Mouse (Mus musculus) adrenal gland, postnatal 4 days (tissue): Measurements from ENCODE around the gene Fam102b. TPM values are rescaled to one million over a fixed set of nuclear protein-coding genes. Genes with fewer than 3 reads are reported as not detected.

Experiments used
- DNase-seq, 2 experiments: peaks; one replicate each; pipeline ENCODE4 v3.0.0; 2021 to 2022; ENCODE audit warnings: low spot score in 2 of 2, mixed read lengths in 2 of 2
- total RNA-seq, 2 experiments: library from RNA; stranded (reverse); gene quantifications; 2 replicates each; pipeline ENCODE4 v1.2.3; 2021

The Fam102b gene
- total RNA-seq, 2 experiments from 2014 or later: 20.7 to 22.7 TPM

DNA sequence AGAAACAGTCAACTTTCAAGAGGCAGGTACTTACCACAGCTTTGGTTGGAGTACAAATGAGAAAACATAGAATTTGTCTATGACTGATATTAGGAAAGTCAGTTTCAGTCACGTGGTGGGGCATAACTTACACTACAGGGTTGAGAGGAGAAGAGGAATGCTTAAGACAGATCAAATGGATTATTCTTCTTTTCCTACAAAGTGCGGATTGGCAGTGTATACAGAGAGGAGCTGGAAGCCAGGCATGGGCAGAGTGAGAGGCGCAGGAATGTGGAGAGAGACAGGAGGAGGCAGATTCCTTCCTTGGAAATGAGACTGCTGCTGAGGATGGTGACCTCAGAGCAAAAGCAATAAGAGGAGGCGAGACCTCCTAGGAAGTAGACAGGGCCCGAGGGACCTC is 9.1 kb downstream of the Fam102b start:
- DNase-seq: no peak

DNA sequence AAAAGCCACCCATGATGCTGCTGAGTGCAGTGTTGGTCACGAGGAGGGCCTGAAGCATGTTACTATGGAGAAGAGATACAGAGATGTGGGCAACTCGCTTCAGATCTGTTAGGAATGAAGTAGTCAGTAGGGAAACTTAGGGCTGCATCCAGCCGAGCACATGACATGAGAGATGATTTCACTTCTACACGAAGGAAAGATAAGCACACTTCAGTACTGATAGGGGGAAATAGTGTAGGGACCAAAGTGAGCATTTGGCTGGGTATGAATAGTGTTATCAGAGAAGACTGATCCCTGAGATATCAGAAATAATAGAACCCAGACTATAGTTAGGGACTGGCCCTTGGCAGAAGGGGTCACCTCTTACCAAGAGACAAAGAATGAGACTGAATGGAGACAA is 14.8 kb downstream of the Fam102b start:
- DNase-seq: no peak

DNA sequence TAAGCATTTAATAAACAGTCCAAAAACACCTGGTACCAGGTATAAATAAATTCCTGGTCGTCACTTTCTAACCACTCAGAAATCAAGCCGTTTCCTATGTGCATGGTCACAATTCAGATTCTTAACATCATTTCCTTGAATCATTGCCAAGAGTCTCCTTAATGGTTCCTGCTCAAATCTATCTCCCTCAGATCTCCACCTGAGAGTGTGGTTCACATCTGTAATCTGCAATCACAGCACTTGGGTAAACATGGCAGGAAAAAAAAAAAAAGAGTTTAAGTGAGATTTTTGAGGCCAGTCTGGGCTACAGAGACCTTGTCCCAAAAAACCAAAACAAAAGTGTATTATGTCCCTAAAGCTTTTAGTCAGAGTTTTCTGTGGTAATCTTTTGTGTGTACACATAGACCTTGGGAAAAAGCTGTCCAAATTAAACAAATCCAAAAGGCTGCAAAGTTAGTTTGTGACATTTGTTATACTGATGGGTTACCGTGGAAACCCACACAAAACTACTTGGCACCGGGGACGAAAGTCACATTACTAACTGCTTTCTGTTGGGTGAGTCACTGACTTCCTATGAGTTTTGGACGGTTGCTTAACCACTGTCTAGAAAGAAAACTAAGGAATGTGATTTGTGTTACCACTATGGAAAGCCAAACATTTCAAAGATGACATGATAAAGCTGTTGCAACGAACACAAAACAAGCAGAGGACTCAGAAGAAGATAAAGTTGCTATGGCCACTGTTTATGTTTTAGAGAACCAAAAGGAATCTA is 16.7 kb downstream of the Fam102b start:
- DNase-seq: no peak

DNA sequence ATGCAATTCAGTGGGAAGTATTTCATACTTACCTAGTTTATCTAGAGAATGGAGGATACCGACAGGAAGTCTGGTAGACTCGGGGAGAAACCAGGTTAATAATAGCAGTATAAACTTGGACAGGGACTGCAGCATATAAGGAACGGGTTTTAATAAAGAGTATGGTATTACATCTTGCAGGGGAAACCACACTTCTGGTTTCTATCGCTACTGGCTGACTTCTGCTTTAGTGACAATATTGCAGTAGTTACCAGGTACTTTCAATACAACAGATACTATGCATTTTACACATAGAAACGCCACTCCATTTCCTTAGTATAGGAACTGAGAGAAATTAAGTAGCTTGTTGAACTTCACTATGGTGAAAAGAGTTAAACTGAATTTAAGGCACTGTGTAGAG is 19.2 kb downstream of the Fam102b start:
- DNase-seq: no peak

DNA sequence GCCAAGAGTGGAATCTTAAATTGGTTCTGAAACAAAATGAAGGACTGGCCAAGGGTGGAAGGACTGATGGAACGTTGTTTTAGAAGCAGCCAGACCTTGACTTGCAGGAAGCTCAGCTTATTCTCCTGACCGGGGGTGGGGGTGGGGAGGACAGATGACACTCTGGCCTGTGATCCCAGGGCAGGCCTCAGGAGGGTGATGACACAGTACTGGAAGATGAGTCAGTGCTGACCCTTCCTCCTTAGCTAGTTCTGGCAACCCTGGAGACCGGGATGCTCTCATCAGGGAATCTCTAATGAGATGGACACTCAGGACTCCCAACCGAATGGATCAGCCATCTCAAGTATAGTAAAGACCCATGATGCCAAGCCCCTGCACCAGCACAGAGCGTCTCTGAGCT is 21.6 kb downstream of the Fam102b start:
- no peak for DNase-seq

DNA sequence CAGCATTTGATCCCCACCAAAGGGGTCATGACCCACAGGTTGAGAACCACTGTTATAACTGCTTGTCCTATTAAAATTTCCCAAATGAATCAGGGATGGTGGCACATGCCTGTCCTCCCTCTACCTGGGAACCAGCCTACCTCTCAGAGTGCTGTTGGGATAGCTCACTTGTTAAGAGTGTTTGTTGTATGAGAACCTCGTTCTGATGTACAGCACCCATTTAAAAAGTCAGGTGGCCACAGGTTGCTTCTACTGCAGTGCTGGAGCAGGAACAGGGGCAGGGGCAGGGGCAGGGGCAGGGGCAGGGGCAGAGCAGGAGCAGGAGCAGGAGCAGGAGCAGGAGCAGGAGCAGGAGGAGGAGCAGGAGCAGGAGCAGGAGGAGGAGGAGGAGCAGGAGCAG is 28.2 kb downstream of the Fam102b start:
- DNase-seq: no peak

DNA sequence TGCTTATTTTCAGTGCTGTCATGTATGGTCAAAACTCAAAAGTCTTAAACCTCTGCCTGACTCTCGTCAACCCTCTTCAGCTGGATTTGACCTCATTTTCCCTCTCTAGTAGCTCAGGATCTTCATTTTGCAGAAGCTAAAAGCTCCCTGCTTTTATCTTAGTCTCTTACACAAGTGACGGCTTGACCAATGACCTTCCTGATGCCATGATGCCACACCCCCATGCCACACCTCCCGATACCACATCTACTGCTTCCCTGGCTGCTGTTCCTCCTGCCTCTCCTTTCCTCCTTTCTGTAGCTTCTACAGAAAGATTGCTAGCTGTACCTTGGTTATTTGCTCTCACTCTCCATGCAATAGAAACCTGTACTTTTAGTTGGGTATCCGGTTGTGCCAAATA is 29.6 kb downstream of the Fam102b start:
- DNase-seq: no peak

DNA sequence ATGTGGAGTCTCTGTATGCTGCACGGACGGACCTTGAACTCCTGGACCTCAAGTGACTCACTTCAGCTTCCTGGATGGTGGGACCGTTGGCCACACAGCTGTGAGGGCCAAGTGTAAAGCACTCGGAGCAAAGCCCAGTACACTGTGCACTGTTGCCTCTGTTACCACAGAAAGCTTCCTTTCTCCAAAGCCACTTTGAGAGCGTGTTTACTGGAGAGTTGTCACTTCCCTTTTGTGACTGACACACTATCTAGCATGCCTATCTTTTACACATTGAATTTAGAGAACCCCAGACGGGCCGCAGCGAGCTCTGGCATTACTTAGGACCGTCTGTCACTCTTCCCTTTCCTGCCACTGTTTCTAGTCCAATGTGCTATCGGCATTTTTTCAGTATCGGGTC is 30.1 kb downstream of the Fam102b start:
- no peak for DNase-seq

DNA sequence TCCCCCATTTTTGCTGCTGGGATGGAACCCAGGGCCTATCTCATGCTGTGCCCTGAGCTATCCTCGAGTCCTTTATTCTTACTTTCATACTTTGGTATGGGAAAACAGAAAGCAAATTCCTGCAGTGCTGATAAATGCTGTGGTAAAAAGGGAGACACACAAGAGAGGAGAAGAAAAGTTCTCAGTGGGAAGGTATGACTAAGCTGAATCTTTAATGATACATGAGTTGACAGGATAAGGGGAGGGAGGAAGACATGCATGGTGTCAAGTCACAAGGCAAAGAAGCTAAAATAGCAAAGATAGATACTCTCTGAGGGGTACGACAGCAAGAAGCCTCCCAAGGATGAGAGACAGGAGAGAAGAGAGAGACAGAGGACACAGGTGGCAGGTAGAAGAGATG is 32.0 kb downstream of the Fam102b start:
- no peak for DNase-seq

DNA sequence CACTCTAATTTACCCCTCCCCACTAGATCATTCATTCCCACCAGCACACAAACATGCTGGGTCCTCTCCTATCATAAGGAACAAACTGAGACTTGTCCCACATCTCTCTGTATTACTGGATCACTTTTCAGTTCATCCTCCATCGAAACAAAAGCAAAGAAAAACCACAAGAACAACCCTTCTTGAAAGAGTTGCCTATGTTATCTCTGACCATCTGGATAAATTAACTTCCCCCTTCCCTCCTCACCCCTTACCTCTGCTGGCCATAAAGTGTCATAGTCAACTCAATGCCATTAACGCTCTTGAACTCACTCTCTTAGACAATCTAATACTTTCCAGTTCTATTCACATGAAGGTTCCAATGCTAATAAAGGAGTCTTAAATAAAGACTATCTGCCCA is 32.9 kb downstream of the Fam102b start:
- no peak for DNase-seq

DNA sequence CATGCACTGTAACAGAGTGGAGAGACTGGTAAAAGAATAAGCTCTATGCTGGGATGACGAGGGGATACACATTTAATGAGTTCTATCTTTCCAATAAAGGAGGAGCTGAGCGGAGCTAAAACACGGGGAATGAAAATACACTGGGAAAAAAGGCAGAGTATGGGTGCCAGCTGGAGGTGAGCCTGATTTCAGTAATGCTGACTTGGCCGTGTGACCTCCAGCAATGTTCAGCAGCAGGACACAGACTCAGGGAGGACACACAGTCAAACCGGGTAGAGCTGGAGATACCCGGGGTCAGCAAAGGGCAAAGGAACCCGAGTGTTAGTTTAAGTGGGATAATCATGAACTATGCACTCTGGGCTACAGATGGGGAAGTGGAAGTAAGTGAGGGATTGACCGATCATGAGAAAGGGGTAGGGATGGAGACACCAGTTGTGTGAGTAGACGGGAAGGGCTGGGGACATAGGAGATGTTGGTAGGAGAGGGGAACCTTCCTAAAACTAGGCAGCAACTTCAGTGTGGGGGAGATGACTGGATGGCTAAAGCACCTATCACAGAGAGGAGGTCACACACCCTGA is 37.3 kb downstream of the Fam102b start:
- no peak for DNase-seq

DNA sequence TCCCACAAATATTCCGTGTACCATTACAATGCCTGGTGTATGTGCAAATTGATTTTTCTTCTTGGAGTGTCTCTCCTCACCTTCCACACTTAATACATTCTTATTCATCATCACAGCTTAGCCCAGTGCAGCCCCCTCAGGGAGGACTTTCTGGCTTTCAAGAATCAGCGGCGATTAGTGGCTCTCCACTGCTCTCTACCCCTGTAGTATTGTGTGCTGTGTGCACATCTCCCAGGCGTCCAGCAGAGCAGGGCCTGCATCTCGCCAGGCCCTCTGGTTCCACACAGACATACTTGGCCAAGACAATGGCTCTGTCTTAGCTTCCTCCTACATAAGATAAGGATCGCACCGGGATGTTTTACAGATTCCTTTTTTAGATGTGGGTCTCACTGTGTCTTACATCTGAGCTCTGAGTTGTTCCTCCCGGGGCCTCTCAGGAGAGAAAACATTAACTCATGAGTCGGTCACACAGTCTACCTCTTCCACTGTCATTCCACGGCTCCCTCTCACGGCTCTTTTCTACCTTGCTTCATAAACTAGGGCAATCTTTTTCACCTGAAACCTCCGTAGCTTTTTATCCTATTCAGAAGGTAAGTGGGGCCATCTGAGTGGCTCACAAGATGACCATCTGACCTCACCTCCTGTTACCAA is 40.3 kb downstream of the Fam102b start:
- no peak for DNase-seq

DNA sequence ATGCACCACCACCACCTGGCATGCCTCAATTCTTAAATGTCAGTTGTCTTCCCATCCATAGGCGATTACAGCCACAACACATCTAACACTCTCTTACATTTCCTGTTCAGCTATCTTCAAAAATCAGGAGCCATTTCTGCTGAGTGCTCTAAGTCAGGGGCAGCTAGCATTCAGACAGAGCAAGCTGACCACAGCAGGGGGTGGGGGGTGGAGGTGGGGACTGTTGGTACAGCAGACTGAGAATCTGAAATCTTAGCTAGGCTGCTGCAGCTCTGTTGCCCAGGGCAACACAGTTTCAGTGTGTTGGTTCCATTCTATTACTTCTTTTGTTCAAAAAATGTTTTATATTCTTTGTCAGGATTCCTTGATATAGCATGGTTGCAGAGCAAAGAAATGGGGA is 40.9 kb downstream of the Fam102b start:
- no peak for DNase-seq

DNA sequence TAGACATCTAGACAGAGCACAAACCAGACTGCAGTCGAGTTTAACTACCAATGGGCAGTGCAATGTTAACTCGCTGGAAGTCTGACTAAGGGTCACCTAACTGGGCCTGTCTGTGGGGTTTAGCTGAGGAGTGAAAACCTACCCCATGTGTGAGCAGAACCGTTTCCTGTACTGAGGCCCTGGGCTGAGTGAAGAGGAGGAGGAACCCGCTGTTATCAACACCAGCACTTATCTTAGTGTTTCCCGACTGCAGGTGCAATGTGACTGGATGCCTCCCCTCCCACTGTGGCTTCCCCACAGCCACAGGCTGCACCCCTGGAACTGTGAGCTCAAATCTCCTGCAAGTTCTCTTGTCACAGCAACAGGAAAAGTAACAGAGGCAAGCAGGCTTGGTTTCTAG is 43.4 kb downstream of the Fam102b start:
- no peak for DNase-seq

DNA sequence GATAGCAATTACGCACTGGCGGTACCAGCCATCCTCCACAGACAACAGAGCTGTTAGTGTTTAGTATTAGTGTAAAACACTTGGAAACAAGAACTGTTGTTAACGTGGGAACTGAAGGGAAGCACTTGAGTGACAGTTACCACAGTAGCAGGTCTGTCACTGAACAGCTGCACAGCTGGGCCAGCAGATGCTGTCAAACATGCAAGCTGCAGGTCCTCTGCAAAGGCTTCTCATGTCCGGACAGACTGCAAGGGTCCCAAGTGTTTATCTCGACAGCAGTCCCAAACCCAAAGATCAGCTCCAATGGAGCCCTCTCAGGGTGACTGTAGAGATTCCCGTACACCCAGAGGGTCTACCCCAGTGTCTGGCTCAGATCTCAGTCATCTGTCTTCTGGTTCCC is 45.5 kb downstream of the Fam102b start:
- no peak for DNase-seq

DNA sequence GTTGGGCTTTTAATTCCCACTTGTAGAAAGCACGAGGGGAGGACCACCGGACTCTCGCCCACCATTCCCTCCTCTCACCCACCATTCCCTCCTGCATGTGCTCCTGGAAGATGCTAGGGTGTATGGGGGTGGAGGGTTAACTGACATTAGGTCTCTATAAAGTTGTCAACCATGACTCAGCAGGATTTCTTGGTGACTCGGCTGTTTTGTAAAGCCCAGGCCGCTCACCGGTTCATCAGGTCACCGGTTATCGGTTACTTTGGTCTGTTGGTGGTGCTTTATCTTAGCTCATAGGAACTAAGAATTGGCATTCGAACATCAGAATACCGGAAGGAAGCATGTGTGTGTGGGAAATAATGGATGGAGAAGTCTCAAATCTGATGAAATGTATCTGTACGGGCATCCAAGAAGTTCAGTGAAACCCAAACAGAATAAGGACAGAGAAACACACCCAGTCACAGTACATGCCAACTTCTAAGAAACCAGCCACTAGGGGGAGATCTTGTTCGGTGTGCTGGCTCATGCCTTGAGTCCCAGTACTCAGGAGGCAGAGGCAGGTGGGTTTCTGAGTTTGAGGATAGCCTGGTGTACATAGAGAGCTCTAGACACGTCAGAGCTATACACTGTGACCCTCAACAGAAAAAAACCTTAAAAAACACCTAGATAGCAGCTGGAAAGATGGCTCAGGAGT is 49.9 kb downstream of the Fam102b start:
- no peak for DNase-seq

DNA sequence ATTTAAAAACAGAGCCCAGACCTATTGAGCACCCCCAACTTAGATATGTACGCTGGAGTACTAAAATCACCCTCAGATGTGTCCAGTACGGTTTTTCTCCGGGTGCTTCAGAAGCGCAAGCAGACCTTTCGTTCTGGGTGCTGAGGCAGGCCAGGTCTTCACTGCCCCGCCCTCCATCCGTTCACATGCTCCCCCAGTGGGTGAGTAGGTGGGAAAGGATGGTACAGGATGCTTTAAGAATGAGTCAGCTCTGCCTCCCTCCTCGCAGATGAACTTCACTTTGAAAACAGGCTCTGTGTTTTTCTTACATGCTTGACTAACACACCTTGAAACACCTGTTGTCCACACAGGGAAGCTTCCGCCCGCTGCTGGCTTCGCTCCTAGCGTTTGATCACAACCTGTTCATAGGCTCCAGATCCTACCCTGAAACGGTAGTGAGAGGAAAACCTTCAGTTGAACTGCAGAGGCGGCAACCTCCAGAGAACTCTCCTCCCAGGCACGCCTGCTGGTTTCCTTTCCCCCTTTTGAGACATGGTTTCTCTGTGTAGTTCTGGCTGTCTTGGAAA is 52.4 kb downstream of the Fam102b start:
- DNase-seq: no peak

DNA sequence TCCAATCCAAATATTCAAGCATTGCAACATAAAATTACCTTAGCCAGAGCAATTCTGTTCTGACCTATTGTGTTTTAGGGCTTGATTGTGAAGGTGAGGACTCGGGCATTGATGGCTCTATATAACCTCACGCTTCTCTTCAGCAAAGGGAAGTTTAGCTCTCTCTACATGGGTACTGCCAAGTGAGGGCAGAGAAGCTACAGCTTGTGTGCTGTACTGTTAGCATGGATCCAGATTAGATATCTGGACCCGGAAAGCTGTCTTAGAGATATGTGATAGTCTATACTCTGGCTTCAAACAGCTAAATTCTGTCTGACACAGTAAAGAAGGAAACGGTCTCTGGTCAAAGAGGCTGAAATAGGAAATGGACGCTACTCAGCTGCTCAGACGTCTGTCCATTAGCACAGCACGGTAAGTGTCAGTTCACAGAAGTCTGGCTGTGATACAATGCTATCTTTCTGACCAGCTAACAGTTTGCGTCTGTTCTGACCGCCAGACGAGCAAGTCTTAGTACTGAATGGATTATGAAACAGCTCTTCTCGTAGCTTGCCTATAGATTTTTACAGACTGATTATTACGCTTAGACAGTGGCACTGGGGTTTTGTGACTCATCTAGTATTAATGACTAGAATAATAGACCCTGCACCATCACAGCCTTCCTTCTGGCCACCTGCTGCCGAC is 53.3 kb downstream of the Fam102b start:
- no peak for DNase-seq

DNA sequence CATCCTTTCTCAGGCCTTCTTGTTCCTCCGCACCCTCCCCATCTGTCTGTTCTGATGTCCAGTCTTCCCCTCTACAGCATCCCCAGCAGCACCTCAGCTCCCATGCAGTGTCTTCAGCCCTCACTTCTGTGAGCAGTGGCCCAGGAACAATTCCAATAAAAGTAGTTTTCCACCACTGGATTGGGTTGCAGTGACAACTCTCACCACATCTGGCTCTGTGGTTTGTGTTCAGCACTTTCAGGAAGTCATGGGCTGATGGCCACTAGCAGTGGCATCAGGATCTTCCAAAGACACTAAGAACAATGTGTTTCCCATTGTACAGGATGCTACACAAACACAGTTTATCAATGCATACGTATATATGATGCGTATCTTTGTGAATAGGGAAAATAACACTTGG is 61.4 kb downstream of the Fam102b start:
- DNase-seq: no peak

DNA sequence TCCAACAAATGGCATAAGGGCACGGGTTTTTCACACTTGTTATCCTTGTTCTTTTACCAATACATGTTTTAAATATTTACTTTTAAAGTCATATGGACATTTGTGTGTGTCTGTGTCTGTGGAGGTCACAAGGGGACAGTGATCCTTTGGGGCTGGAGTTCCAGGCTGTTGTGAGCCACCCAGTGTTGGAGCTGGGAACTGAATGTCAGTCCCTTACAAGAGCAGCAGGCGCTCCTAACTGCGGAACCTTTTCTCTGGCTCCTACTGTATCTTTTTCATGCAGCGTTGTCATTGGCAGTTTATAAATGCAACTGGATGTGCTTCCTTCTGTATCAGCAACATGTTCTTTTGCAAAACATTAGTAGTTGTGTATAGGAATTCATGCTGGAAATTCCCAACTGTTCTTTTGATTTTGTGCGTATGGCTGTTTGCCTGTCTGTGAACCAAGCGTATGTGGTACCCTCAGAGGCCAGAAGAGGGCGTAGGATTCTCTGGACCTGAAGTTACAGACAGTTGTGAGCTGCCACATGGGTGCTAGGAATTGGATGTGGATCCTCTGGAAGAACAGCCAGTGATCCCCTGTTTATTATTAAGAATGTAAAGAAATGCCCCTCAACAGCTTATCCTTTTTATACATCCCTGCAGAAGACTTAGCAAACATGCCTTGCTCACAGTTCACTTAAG is 62.9 kb downstream of the Fam102b start:
- no peak for DNase-seq

DNA sequence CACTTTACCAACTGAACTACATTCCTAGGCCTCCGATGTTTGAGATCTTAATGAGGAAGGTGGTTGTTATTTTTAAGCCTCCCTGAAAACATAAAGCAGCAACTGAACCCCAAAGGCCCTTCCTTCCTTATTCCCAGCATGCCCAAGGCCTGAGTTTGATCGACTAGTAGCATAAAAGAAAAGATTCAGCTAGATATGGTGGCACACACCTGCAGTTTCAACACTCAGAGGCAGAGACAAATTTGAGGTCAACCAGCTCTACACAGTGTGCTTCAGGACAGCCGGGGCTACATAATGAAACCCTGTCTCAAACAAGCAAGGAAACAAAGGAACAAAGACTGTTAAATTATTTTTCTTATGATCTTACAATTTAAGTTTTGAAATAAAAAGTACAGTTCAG is 63.6 kb downstream of the Fam102b start:
- no peak for DNase-seq
